Mouse (Mus musculus): ENCODE data around the gene Chid1. TPM values are rescaled to one million over a fixed set of nuclear protein-coding genes. Genes with fewer than 3 reads are reported as not detected.

The Chid1 gene
- polyA plus RNA-seq, 1 experiment from 2014 or later: 30.2 TPM

DNA sequence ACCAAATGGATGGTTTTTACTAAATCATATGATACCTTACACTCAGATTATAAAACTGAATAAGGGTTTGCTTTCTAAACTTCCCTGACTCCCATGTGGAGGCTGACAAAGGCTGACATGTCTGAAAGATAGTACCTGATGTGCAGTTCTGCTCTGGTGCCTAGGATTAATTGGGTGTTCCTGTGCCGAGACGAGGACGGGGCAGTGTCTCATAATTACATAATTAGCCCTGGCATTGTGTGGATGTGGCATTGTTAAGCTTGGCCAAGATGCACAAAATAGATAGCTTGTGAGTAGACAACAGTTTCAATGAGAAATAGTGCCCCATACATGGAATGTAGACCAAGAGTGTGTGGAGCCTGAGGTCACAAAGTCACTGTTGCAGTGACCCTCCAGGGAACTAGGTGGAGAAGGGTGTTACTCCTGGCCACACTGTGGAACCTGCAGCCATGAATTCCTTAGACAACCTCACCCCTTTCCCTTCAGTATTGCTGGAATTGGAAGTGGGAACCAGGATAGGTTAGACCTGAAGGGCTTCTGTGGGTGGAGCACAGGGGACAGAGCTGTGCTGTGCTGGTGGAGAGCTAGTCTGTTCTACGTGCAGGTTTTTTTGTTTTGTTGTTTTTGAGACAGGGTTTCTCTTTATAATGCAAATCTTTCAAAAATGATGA is 31.1 kb upstream of the Chid1 start:
- Histone ChIP-seq H3K27ac (replicated peaks) (no peak overlapping the region), H3K27me3 (no peaks in the 10 kb centered on the region), H3K9me3 (no peaks in the 10 kb centered on the region), H3K4me3 (no peak overlapping the region), H3K4me2 (replicated peaks) (no peak overlapping the region), H3K9ac (replicated peaks) (no peak overlapping the region), H3K36me3 (no peaks in the 10 kb centered on the region), H3K4me1 (0 out of 2 replicates have a peak, but pooled peaks cover 12% of the 10 kb centered on the region)
- ATAC-seq (ENCODE audit: low FRiP score, low read depth): no peak
- 78% methylated on average over 4 of the region's 4 CpGs for WGBS

DNA sequence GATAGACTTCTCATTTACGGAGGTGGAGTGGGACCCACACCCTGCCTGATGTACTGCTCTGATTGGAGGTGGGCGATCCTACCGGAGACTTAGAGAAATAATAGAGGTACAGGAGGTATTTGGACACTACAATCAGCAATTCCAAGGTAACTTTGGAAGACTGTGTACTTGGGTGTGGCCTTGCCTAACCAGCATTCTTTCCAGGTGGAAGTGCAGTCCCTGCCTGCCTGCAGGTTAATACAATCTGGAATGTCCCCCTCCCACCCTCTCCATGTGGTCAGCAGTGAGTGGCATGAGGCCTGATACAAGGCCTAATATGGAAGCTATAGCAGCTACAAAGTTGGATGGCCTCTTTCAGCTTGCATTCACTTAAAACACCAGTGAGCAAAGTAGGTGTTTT is 30.3 kb upstream of the Chid1 start:
- H3K4me3 ChIP-seq: no peak overlapping the region
- no peak overlapping the region for H3K9ac ChIP-seq (replicated peaks)
- no peak for ATAC-seq (ENCODE audit: low FRiP score, low read depth)
- H3K4me2 ChIP-seq (replicated peaks): no peak overlapping the region
- peaks cover 5% of the 10 kb centered on the region for H3K36me3 ChIP-seq
- 96% methylated on average over 3 of the region's 3 CpGs for WGBS
- no peak overlapping the region for H3K27ac ChIP-seq (replicated peaks)
- H3K4me1 ChIP-seq: 0 out of 2 replicates have a peak, but pooled peaks cover 13% of the 10 kb centered on the region
- no peaks in the 10 kb centered on the region for H3K27me3 ChIP-seq
- H3K9me3 ChIP-seq: no peaks in the 10 kb centered on the region

DNA sequence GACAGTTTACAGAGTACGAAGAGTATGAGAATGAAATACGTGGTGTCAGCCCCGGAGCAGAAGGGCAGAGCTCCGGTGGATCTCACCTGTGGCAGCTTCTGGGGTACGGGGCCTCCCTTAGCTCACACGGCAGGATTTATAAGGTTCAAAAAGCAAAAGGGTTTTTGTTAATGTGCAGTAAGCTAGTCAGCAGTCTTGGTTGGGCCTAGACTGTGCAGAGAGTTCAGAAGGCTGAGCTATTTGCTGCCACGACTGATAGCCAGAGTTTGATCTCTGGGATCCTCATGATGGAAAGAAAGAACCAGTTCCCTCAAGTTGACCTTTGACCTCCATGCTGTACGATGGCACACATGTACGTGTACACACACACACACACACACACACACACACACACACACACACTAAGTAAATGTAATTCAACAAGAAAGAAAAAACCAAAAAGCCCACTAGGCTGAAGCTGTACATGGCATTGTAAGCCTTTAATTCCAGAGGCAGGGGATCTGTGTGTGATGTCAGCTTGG is 29.7 kb upstream of the Chid1 start:
- Histone ChIP-seq H3K27ac (replicated peaks) (no peak overlapping the region), H3K4me2 (replicated peaks) (no peak overlapping the region), H3K9ac (replicated peaks) (no peak overlapping the region), H3K9me3 (no peaks in the 10 kb centered on the region), H3K27me3 (no peaks in the 10 kb centered on the region), H3K36me3 (peaks cover 5% of the 10 kb centered on the region), H3K4me3 (no peak overlapping the region), H3K4me1 (peaks cover 19% of the 10 kb centered on the region)
- WGBS: 90% methylated on average over 9 of the region's 9 CpGs
- ATAC-seq (ENCODE audit: low FRiP score, low read depth): no peak

DNA sequence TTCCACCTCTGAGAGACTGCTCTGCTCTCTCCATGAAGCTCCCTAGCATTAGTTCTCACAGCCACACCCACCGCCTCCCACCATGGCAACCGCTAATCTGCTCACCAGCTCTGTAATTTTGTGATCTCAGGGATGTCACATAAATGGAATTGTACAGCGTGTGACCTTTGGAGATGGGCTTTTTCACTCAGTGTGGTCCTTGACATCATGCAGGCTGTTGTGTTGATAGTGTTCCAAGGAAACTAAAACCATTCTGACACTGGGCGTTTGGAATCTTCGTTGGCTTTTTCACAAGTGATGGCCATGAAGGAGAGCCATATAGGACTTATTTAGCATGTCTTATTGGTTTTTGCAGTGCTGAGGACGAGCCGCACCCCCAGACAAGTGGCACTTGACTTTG is 26.9 kb upstream of the Chid1 start:
- H3K27ac ChIP-seq (replicated peaks): no peak overlapping the region
- ATAC-seq (ENCODE audit: low FRiP score, low read depth): no peak
- WGBS: 65% methylated on average over 7 of the region's 7 CpGs
- no peaks in the 10 kb centered on the region for H3K27me3 ChIP-seq
- no peaks in the 10 kb centered on the region for H3K9me3 ChIP-seq
- no peak overlapping the region for H3K9ac ChIP-seq (replicated peaks)
- H3K4me3 ChIP-seq: no peak overlapping the region
- H3K4me2 ChIP-seq (replicated peaks): no peak overlapping the region
- H3K36me3 ChIP-seq: peaks cover 5% of the 10 kb centered on the region
- peaks cover 33% of the 10 kb centered on the region for H3K4me1 ChIP-seq

DNA sequence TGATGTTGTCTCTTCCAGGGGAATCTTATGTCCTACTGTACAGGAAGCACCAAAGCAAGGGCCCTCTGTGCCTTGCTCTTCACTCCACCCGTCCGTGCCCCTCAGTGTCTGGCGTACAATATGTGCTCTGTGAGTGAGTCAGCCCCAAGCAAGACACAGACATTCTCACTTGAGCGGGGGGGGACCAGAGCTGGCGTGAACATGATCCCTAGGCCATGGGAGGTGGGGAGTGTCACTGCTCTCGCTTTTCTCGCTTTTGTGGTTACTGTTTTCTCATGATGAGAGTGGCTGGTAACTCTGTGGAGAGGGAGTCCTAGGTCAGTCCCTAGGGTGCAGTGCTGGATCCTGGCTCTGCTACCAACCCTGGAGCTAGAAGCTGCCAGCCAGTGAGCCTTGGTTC is 24.9 kb upstream of the Chid1 start:
- Histone ChIP-seq H3K9me3 (no peaks in the 10 kb centered on the region), H3K36me3 (peaks cover 5% of the 10 kb centered on the region), H3K27me3 (peaks cover 4% of the 10 kb centered on the region; the same call in 1 of the 2 replicates), H3K4me1 (peaks cover 36% of the 10 kb centered on the region), H3K27ac (replicated peaks) (no peak overlapping the region), H3K4me2 (replicated peaks) (no peak overlapping the region), H3K9ac (replicated peaks) (no peak overlapping the region), H3K4me3 (no peak overlapping the region)
- 67% methylated on average over 7 of the region's 7 CpGs for WGBS
- no peak for ATAC-seq (ENCODE audit: low FRiP score, low read depth)

DNA sequence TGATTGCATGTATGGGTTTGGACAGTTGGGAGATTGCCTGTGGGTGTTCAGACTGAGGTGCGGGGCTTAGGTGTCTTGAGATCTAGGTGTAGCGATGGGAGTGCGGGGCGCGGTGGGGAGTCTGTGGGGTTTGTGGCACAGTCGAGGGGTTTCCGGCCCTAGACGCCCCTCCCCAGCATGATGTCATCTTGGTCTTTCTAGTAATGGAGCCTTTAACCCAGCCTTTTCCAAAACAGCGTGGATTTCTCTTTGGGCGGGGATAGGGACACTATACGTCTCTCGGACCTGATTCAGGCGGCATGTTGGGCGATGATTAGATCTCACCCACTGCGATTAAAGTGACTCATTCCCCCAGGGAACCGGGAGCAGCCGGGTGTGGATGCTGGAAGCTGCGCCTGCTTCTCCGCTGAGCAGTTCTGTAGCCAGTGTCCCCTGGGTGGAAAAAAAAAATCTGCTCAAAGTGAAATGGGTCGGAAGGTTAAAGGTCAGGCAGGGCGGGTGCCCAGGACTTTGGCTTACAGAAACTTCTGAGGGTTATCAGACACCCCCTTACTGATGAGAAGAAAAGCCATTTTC is 23.3 kb upstream of the Chid1 start:
- Histone ChIP-seq H3K4me3 (peak overlapping the region; percentile 95), H3K9me3 (no peaks in the 10 kb centered on the region), H3K36me3 (peaks cover 5% of the 10 kb centered on the region), H3K4me1 (peaks cover 34% of the 10 kb centered on the region), H3K9ac (replicated peaks) (peak overlapping the region; percentile 98), H3K4me2 (replicated peaks) (peak overlapping the region; percentile 86), H3K27me3 (peaks cover 4% of the 10 kb centered on the region; the same call in 1 of the 2 replicates), H3K27ac (replicated peaks) (peak overlapping the region; percentile 89; the same call in 1 of the 2 replicates)
- peak; percentile 8; the same call in 1 of the 2 replicates for ATAC-seq (ENCODE audit: low FRiP score, low read depth)
- WGBS: under 1% methylated on average over 21 of the region's 21 CpGs

DNA sequence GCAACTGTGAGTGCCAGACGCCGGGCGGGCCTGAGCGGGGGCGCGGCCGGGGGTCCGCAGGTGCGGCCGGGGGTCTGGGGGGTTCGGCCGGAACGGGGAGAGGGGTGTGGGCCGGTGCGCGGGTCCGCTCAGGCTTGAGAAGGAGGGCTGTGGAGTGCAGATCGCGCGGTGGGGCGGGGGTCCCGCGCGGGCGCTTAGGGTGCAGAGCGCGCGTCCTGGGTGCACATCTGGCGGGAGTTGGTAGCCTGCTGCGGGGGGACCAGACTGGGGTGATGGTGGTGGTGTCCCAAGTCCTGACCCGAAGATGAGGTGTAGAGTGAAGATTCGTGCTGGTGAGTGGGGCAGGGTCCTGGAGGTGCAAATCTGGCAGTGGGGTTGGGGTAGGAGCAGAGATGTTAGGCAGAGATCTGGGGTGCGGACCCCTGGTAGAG is 22.8 kb upstream of the Chid1 start:
- WGBS: 3% methylated on average over 29 of the region's 33 CpGs
- Histone ChIP-seq H3K4me1 (peaks cover 33% of the 10 kb centered on the region), H3K27ac (replicated peaks) (peak overlapping the region; percentile 89), H3K36me3 (peaks cover 5% of the 10 kb centered on the region), H3K27me3 (peaks cover 4% of the 10 kb centered on the region; the same call in 1 of the 2 replicates), H3K4me3 (peak overlapping the region; percentile 95), H3K9me3 (no peaks in the 10 kb centered on the region), H3K9ac (replicated peaks) (peak overlapping the region; percentile 98), H3K4me2 (replicated peaks) (peak overlapping the region; percentile 86)
- peak; percentile 67 for ATAC-seq (ENCODE audit: low FRiP score, low read depth)

DNA sequence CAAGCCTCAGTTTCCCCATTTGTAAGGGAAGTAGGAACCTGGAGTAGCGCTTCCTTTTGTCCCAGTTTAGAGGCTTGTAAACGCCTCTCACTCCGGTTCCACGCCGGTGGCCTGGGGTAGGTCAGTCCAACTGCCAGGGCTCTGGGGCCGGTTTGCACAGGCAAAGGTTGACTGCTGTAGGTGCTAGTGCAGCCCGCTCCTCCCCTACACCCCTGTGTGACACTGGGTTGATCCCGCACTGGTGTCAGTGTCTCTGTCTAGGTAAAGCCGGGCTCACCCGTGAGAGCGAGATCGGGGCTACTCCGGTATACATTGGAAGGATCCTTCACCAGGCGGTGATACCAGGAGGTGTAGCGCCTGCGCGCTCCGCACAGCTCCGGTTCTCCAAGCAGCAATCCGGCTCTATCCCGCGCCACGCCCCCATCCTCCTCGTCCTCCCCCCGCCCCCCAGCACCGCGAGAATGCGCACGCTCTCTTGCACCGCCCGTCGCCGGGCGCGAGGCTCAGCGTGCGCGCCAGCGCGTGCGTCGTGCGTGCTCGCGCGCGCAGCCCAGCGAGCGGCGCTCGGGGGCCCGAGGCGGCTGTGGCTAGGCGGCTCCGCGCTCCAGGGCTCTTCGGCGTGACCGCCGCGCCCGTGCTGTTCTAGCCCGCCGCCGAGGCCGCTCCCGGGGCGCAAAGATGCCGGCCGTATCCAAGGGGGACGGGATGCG is 22.2 kb upstream of the Chid1 start, which contains the start of gene Ap2a2:
Ap2a2 (plus strand) TSS at position 492 of the 710 bp plus-strand sequence.
- WGBS: under 1% methylated on average over 67 of the region's 72 CpGs
- no peaks in the 10 kb centered on the region for H3K9me3 ChIP-seq
- ATAC-seq (ENCODE audit: low FRiP score, low read depth): peak; percentile 94
- H3K4me2 ChIP-seq (replicated peaks): peak within 1 kb of the TSS; percentile 86
- peak within 1 kb of the TSS; percentile 98 for H3K9ac ChIP-seq (replicated peaks)
- peaks cover 5% of the 10 kb centered on the region for H3K36me3 ChIP-seq
- peak within 1 kb of the TSS; percentile 95 for H3K4me3 ChIP-seq
- peak within 1 kb of the TSS; percentile 89 for H3K27ac ChIP-seq (replicated peaks)
- H3K4me1 ChIP-seq: peaks cover 29% of the 10 kb centered on the region
- H3K27me3 ChIP-seq: peaks cover 4% of the 10 kb centered on the region; the same call in 1 of the 2 replicates

DNA sequence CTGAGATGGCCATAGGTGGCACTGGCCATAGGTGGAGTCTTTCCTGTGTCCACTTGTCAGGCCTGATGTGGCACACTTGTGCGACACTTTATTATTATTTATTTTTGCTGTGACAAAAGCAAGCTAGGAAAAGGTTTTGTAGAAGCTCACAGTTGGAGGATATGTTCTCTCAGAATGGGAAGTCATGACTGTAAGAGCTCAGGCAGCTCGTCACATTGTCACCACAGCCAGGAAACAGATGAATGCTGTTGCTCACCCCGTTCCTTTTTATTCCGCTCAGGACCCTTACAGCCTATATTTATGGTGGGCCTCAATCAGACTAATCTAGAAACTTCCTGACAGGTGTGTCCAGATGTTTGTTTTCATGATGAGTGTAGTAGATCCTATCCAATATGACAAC is 20.8 kb upstream of the Chid1 start:
- no peak overlapping the region for H3K4me3 ChIP-seq
- H3K36me3 ChIP-seq: peaks cover 3% of the 10 kb centered on the region
- H3K4me2 ChIP-seq (replicated peaks): no peak overlapping the region
- no peak overlapping the region for H3K9ac ChIP-seq (replicated peaks)
- no peak for ATAC-seq (ENCODE audit: low FRiP score, low read depth)
- H3K9me3 ChIP-seq: no peaks in the 10 kb centered on the region
- H3K4me1 ChIP-seq: peaks cover 24% of the 10 kb centered on the region
- no peak overlapping the region for H3K27ac ChIP-seq (replicated peaks)
- WGBS: 83% methylated on average over 4 of the region's 4 CpGs
- peaks cover 4% of the 10 kb centered on the region; the same call in 1 of the 2 replicates for H3K27me3 ChIP-seq

DNA sequence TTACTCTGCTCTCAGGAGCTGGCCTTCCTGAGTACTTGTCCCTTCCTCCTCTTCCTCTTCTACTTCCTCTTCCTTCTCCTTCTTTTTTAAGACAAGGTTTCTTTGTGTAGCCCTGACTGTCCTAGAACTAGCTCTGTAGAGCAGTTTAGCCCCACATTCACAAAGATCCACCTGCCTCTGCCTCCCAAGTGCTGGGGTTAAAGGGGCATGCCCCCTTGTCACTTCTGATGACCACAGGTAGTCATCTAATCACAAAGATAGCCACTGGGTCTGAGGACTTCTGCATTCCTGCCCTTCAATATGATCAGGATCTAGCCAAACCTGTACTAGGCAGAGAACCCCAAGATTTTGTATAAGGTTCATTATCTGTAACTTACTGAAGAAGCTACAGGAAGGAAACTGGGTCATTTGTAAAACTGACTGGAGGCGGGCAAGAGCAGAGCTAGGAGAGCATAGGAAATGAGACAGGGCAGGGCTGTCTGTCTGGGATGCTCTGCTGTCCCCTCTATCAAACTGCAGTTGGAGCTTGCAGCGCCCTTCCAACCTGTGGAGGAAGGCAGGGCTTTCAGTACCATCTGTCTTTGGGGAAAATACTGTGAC is 20.2 kb upstream of the Chid1 start:
- Histone ChIP-seq H3K4me1 (peaks cover 22% of the 10 kb centered on the region), H3K4me2 (replicated peaks) (no peak overlapping the region), H3K27ac (replicated peaks) (no peak overlapping the region), H3K36me3 (no peaks in the 10 kb centered on the region), H3K9ac (replicated peaks) (0 out of 2 replicates have a peak overlapping the region, but pooled peaks have one; percentile 11), H3K9me3 (no peaks in the 10 kb centered on the region), H3K4me3 (no peak overlapping the region), H3K27me3 (peaks cover 4% of the 10 kb centered on the region; the same call in 1 of the 2 replicates)
- whole genome bisulfite sequencing: 78% methylated on average over 2 of the region's 2 CpGs
- no peak for ATAC-seq (ENCODE audit: low FRiP score, low read depth)

DNA sequence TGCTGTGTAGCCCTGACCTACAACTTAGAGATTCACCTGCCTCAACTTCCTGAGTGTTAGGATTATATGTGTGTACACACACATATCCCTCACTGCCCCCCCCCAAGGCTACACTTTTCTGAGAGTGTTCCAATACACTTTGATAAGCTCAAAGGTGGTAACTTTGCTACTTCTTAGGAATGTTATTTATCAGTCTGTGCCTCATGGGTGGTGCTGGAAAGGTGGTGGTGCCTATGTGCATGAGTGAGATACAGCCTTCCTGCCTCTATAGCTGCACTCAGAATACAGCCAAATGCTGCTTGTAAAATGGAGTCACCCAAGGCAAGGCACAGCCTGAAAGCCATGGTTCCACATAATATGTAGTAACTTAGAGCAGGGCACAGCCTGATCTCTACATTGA is 19.3 kb upstream of the Chid1 start:
- Histone ChIP-seq H3K27me3 (peaks cover 4% of the 10 kb centered on the region; the same call in 1 of the 2 replicates), H3K9me3 (no peaks in the 10 kb centered on the region), H3K4me1 (peaks cover 14% of the 10 kb centered on the region), H3K9ac (replicated peaks) (no peak overlapping the region), H3K4me3 (no peak overlapping the region), H3K27ac (replicated peaks) (no peak overlapping the region), H3K36me3 (no peaks in the 10 kb centered on the region), H3K4me2 (replicated peaks) (no peak overlapping the region)
- ATAC-seq (ENCODE audit: low FRiP score, low read depth): no peak
